Mouse (Mus musculus) heart, adult 11 months (tissue): ENCODE measurements around the gene Nr1d2.

Source experiments
- DNase-seq: peaks from one replicate; pipeline ENCODE4 v3.0.0; 2022

Nr1d2 gene

GRCm38 (mm10) chr14:18238750-18239731 lies at the start of gene Nr1d2:
Gene Nr1d2 (minus strand): TSS chr14:18239127.
- peak; percentile 100 for DNase-seq

DNA sequence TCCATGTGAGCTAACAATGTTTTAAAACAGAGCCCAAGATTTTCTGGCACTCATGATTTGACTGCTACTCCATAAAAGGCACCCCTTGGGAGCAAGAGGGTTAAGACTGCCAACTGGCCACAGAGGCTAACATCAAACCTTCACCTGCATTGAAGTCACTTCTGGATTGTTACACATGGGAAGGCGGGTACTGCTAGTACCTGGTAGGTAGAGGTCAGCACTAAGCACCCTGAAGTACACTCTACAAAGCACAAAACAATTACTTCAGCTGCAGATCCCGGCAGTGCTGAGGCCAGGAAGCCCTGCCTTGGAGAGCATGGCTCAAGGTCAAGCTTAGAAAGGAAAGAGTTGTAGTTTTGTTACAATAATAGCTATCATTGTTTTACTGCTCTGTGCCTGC lies 48.5 kb upstream of the Nr1d2 start:
- DNase-seq = peak; percentile 68

- DNase-seq = peak; percentile 61
Observed at GRCm38 (mm10) chr14:18286441-18286840, 47.5 kb upstream of the Nr1d2 start.

- DNase-seq = peak; percentile 44
Observed at GRCm38 (mm10) chr14:18285476-18285875, 46.5 kb upstream of the Nr1d2 start.

- DNase-seq = peak; percentile 56
Observed at GRCm38 (mm10) chr14:18284581-18284980, 45.7 kb upstream of the Nr1d2 start.

- DNase-seq = peak; percentile 65
Observed at GRCm38 (mm10) chr14:18280375-18280774, 41.4 kb upstream of the Nr1d2 start.

- DNase-seq = no peak
Observed at GRCm38 (mm10) chr14:18274526-18274925, 35.6 kb upstream of the Nr1d2 start.

GRCm38 (mm10) chr14:18271666-18272065 lies 32.7 kb upstream of the Nr1d2 start:
- no peak for DNase-seq

DNA sequence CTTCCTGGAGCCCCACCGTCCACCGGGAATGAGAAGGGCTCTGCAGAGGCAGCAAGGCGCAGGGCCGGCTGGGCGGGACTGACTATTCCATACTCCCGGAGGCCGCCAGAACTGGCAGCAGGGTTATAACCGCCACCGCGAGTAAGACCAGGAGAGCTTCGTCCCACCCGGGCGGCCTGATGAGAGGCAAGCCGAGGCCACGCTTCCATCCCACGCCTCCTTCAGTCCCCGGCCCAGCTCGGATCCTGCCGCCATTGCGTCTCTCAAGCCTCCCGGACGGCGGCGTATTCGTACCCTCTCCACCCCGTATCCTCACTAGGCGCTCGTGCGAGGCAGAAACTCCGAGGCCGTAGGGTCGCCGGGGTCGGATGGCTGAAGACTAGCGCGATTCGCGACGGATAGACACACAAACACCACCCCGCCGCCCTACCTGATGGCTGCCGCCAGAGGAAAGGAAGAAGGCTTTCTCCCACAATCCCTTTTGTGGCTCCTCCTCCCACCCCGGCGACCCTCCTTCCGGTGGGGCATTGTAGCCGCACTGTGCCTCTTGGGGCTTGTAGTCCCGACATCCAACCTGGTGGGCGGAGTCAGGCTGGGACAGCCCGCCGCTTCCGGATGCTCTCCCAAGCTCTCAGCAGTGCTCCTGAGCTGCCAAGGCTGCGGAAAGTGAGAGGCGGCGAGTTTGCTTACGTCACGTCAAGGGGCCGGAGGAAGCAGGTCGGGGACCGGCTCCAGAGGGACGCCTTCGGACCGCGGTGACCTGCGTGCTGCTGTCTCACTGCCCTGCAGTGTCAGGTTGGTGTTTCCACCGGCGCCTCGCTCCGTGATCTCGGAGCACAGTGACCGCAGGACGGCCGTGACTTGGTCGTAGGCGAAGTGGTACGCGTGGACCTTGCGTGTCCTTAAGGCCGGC lies 31.9 kb upstream of the Nr1d2 start, which contains the start of the genes Nkiras1 and Rpl15:
Gene Nkiras1 (plus strand): TSS at position 608 of the 913 bp plus-strand sequence.
Gene Rpl15 (minus strand): TSS at position 863 of the 913 bp plus-strand sequence.
- peak; percentile 100 for DNase-seq

DNA sequence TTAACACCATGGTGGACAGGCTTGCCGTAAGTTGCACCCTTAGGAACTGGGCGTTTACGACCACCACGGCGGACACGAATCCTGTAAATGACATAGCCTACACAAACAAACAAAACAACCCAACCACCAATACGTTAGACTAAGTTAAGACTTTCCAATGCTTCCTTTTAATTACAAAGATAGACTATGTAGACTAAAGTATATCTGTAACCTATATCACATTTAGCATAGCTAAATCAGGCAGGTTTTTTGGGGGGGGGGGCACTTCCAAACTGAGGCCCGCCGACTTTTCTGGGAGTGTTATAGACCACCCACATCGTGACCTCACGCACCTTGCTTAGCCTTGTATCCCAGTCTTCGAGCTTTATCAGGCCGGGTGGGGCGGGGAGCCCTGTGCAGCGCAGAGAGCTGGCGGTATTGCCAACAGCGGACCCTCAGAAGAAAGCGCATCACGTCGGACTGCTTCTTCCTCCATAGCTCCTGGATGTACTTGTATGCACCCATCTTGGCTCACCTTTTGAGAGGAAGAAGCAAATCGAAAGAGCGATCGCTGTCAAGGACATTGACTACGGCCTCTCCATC lies 31.1 kb upstream of the Nr1d2 start:
- DNase-seq = peak; percentile 94

GRCm38 (mm10) chr14:18263427-18263826 lies 24.5 kb upstream of the Nr1d2 start:
- DNase-seq = no peak

GRCm38 (mm10) chr14:18261203-18261602 lies 22.3 kb upstream of the Nr1d2 start:
- no peak for DNase-seq

DNA sequence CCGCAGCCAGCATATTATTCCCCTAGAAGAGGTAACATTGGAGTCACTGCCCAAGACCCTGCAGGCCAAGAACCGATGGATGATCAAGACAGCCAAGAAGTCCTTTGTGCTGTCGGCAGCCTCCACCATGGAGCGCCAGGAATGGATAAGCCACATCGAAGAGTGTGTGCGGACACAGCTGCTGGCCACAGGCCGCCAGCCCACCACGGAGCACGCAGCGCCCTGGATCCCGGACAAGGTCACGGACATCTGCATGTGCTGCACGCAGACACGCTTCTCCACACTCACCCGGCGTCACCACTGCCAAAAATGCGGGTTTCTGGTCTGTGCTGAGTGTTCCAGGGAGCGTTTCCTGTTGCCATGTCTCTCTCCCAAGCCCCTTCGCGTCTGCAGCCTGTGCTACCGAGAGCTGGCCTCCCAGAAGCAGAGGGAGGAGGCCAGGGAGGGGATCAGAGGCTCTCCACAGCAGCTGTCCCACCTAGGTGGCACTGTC lies 3.8 kb upstream of the Nr1d2 start:
- peak; percentile 90 for DNase-seq

DNA sequence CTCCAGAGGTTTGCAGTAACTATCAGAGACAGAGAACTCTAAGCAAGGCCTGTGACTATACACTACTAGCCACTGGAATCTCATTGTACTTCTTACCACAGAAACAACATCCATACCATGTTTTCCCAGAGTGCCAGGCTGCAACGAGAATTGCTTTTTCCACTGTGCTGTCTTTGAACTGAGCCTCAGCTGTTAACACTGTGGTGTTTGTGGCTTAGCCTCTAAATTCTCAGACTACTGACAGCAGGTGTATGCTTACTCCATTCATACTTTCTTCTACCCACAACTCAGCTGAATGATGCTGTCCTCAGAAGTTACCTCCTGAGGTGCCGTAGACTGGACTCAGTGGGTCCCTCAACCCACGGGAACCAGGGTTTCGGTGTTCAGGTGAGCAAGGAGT lies 2.9 kb upstream of the Nr1d2 start:
- DNase-seq = no peak

DNA sequence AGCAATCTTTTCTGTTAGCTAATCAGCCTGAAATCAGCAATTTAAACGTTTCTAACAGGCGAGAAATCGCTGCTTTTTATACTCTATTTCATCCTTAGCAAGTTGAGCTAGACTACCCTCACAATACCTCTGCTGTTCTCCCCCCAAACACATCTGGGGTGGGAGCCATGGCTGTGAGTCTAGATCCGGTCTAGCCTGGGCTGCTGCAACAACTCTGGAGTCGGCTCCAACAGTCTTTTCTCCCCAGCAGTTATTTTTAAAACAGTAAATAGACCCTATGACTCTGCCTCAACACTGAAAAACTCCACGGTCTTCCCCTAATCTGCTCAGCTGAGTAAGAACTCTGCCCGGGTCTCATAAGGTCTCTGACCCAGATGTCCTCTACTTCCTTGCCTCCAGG lies 1.2 kb upstream of the Nr1d2 start:
- DNase-seq = peak; percentile 83

DNA sequence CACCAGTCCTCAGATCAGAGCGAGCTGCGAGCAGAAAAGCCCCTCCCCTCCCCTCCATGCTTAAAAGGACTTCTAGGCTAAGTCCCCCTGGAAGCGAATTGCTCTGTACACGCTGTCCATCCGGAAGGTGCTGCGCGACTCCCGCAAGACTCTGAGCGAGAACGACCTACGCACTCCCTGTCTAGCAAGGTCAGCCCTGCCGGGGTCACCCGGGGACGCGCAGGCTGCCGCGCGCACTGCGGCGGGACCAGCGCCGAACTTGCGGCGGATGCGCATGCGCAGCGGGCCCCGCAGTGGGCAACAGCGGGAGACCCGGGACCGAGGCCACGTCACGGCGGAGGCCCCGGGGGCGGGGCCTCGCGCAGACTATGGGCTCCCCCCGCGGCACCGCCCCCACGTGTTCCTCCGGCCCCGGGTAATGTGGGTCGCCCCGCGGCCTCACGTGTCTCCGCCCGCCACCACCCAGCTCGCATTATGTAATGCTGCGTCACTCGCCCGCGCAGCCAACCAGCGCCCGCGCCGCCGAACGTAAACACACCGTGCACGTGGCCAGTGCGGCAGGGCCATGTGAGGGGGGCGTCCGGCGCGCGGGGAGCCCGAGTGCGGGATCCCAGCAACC lies 687 bp downstream of the Nr1d2 start:
- peak; percentile 100 for DNase-seq

DNA sequence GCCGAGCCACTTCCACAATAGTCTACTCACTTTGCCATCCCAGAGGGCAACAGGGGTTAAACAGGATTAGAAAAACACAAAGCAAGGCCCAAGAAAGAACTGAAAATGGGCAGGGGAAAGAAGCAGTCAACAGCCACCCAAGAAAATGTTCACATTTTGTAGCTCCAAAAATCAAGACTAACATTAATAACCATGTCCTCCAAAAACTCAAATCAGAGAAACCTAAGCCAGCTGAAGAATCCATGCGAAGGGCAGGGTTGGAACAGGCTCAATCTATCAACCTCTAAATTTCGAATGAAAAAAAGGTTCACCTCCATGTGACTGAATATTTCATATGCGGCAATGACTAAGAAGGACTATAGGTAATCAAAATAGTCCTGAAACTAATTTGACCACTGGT lies 1.5 kb downstream of the Nr1d2 start:
- DNase-seq = peak; percentile 64

DNA sequence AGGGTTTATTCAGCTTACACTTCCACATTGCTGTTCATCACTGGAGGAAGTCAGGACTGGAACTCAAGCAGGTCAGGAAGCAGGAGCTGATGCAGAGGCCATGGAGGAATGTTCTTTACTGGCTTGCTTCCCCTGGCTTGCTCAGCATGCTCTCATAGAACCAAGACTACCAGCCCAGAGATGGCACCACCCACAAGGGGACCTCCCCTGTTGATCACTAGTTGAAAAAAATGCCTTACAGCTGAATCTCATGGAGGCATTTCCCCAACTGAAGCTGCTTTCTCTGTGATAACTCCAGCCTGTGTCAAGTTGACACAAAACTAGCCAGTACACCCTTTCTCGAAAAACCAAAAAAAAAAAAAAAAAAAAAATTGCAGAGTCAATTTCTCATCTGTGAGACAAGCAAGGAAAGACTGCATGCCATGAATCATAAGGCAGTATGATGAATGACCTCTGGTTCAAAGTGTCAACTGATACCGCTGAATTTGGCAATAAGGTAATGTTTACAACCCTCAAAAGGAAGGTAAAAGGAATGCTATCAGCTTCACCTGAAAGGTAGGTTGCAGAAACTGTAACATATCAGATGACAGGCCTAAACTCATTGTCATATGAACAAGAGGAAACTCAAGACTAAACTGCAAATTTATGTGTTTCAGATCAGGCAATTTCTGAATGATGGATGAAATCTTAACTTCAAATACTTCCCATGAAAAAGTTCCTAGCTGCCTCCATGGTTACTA lies 2.3 kb downstream of the Nr1d2 start:
- peak; percentile 90 for DNase-seq

DNA sequence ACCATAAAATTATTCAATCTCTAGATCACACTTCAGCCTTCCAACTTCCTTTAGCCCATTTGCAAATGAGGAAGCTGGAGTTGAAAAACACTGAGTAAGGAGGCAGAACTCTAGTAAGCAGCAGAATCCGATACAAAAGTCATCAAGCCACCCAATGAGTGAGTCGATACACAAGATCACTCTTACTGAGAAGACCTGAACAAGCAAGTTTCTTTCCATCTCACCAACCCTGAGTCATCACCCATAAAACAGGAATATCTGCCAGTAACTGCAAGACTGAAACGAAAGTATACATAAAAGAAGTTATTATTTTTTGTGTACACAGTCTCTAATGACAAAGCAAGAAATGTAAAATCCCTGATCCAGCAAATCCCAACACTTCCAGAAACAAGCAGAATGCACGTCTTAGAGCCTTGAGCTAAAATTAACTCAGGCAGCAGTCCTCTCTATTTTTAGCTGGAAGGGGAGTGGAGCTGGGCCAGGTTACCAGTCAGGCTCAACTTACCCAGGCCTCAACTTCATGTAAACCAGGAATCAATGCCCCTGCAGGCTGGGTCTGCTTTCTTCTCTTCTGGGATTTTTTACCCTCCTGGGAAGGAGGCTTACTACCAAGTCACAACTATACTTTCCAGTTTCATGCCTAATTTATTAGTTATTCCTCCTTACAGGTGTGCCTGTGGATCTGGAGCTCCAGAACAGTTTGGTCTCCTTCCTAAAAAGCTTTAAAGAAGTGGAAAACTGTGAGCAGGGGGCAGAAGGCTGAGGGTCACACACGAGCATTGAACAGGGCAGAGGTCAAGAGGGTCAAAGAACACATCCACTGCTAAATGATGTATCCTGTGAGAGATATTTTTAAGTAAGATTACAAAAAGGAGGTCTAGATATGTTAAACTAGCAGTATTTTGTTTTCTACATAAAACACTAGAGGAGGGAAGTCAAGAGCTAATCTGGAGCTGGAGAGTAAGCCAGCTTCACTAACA lies 4.7 kb downstream of the Nr1d2 start:
- peak; percentile 93 for DNase-seq

GRCm38 (mm10) chr14:18233076-18233475 lies 5.9 kb downstream of the Nr1d2 start:
- peak; percentile 63 for DNase-seq
